Mouse (Mus musculus) embryonic facial prominence, embryonic 10.5 days (tissue): ENCODE measurements at regions not wholly inside any gene's neighbourhood (a gene's known extent, or its start where the extent isn't known, plus 50 kb on each side); places are given as distances from the start of the nearest gene placed in this dataset.

Experiments used
- DNase-seq: peaks from one replicate; pipeline ENCODE4 v3.0.0-alpha.2; 2017; ENCODE audit warnings: low spot score
- H3K27ac ChIP-seq: fragments of 300-500 bp; sonication (generic); replicated peaks from 2 replicates; pipeline ENCODE4 v1.5.1; 2016; ENCODE audit warnings: mild to moderate bottlenecking
- H3K27me3 ChIP-seq: fragments of 300-500 bp; sonication (generic); replicated peaks from 2 replicates; pipeline ENCODE4 v1.6.1; 2016; ENCODE audit warnings: low read depth, mild to moderate bottlenecking; ENCODE audit not compliant: poor library complexity, severe bottlenecking
- H3K36me3 ChIP-seq: fragments of 300-500 bp; sonication (generic); replicated peaks from 2 replicates; pipeline ENCODE4 v1.6.1; 2016; ENCODE audit warnings: mild to moderate bottlenecking, moderate library complexity
- H3K4me1 ChIP-seq: fragments of 300-500 bp; sonication (generic); 2 replicates; pipeline ENCODE4 v1.6.1; 2016
- H3K4me3 ChIP-seq: fragments of 300-500 bp; sonication (generic); 2 replicates; pipeline ENCODE4 v1.5.1; 2016; ENCODE audit warnings: mild to moderate bottlenecking, moderate library complexity
- H3K9me3 ChIP-seq: fragments of 300-500 bp; sonication (generic); 2 replicates; pipeline ENCODE4 v1.6.1; 2016; ENCODE audit warnings: mild to moderate bottlenecking
- WGBS: fragments of 180-500 bp; shearing (Covaris S2); methylation state at CpG from one replicate; pipeline ENCODE4 v1.1.7; 2016; 5-methylcytosine and 5-hydroxymethylcytosine counted together

DNA sequence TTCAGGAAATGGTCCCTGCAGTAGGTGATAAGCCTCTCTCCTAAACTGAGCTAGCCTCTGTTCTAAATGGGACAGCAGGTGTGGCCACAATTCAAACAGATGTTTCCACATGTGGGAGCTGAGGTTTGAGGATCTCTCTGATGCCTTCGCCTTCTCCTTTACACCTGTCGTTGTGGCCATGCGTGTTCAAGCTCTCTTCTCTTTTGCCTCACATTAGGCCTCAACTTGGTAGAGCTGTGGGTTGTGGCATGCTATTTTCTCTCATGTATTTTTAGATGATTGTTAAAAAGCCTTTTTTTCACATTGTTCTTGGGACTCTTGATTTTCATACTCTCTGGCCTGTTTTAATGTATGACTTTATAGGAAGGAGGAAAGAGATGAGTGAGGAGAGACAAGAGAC is 526.8 kb downstream of the Lmo4 start:
- Histone ChIP-seq H3K36me3 (no peaks in the 10 kb centered on the region), H3K9me3 (no peaks in the 10 kb centered on the region), H3K4me1 (no peaks in the 10 kb centered on the region), H3K4me3 (no peak overlapping the region), H3K27me3 (no peaks in the 10 kb centered on the region), H3K27ac (no peak overlapping the region)
- DNase-seq, result no peak
- 97% methylated on average over 3 of the region's 3 CpGs for WGBS

DNA sequence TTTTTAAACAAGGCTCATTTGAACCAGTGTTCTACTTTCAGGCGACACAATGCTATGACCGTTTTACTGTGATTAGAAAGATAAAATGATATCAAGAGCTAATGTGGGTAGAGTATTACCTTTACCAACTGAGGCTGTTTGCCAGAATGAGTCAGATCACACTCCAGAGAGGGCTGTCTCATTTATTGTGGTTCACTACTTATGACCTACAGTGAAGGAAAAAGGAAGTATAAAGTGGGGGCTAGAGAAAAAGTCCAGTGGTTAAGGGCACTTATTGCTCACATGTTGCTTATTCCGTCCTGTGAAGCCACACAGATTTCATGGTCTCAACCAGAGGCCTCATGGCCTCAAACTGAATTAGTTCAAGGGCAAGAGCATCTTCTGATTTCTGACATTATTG is 530.2 kb downstream of the Lmo4 start:
- Histone ChIP-seq H3K36me3 (no peaks in the 10 kb centered on the region), H3K27me3 (no peaks in the 10 kb centered on the region)
- WGBS, result 90% methylated on average over 3 of the region's 3 CpGs

GRCm38 (mm10) chr3:143674446-143674845 is 530.6 kb downstream of the Lmo4 start:
- no peaks in the 10 kb centered on the region for H3K27me3 ChIP-seq
- no peaks in the 10 kb centered on the region for H3K4me1 ChIP-seq
- no peak overlapping the region for H3K4me3 ChIP-seq
- WGBS, result 86% methylated on average over 7 of the region's 7 CpGs
- DNase-seq, result no peak
- no peak overlapping the region for H3K27ac ChIP-seq
- no peaks in the 10 kb centered on the region for H3K36me3 ChIP-seq
- no peaks in the 10 kb centered on the region for H3K9me3 ChIP-seq

More for the DNA sequence above, 530.2 kb downstream of the Lmo4 start:
- no peak overlapping the region for H3K27ac ChIP-seq
- H3K4me1 ChIP-seq, result no peaks in the 10 kb centered on the region
- H3K9me3 ChIP-seq, result no peaks in the 10 kb centered on the region
- no peak for DNase-seq
- H3K4me3 ChIP-seq, result no peak overlapping the region

DNA sequence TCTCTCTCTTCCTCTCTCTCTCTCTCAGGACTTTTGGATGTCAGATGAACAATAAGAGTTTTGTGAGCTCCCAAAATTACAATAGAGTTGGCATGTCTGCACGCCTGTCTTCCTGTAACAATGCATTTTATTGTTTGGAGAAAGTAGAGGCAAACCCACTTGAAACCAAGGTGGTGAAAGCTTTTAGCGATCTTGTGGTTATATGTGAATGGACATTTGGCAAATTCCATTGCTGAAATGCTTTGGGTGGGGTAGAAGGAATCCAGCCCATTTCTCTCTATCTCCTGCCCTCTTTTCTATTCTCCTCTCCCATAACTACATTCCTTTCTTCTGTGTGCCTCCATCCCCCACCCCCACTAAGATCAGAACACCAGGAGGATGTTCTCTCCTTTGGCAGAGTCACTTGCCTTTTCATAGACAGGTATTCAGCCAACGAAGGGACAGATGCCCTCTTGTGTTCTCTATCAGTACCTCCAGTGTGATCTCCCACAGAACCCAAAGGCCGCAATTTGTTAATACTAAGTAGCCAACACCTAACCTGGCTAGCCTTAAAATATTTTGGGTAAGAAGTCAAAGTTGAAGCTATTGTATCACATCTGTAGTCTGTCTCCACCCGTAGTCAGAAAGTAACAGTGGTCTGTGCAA is 542.9 kb downstream of the Lmo4 start:
- Histone ChIP-seq H3K27ac (no peak overlapping the region), H3K4me3 (no peak overlapping the region), H3K9me3 (no peaks in the 10 kb centered on the region), H3K4me1 (peaks cover 4% of the 10 kb centered on the region; the same call in 1 of the 2 replicates), H3K27me3 (no peaks in the 10 kb centered on the region), H3K36me3 (no peaks in the 10 kb centered on the region)
- no peak for DNase-seq
- 83% methylated on average over 5 of the region's 5 CpGs for WGBS

GRCm38 (mm10) chr3:143659421-143659978 is 545.5 kb downstream of the Lmo4 start:
- no peaks in the 10 kb centered on the region for H3K27me3 ChIP-seq
- no peaks in the 10 kb centered on the region for H3K9me3 ChIP-seq
- H3K4me1 ChIP-seq, result no peaks in the 10 kb centered on the region
- H3K27ac ChIP-seq, result no peak overlapping the region
- no peak overlapping the region for H3K4me3 ChIP-seq
- DNase-seq, result no peak
- H3K36me3 ChIP-seq, result no peaks in the 10 kb centered on the region
- WGBS, result 82% methylated on average over 8 of the region's 8 CpGs

- no peaks in the 10 kb centered on the region for H3K27me3 ChIP-seq
- H3K9me3 ChIP-seq, result no peaks in the 10 kb centered on the region
- 0 out of 2 replicates have a peak, but pooled peaks cover 2% of the 10 kb centered on the region for H3K4me1 ChIP-seq
- DNase-seq, result no peak
- H3K27ac ChIP-seq, result no peak overlapping the region
- WGBS, result 85% methylated on average over 2 of the region's 2 CpGs
- no peaks in the 10 kb centered on the region for H3K36me3 ChIP-seq
- H3K4me3 ChIP-seq, result no peak overlapping the region
Observed at GRCm38 (mm10) chr3:143647237-143647636, 557.8 kb downstream of the Lmo4 start.

GRCm38 (mm10) chr3:143646836-143647235 is 558.2 kb downstream of the Lmo4 start:
- Histone ChIP-seq H3K27ac (no peak overlapping the region), H3K9me3 (no peaks in the 10 kb centered on the region), H3K36me3 (no peaks in the 10 kb centered on the region), H3K4me1 (0 out of 2 replicates have a peak, but pooled peaks cover 2% of the 10 kb centered on the region), H3K4me3 (no peak overlapping the region), H3K27me3 (no peaks in the 10 kb centered on the region)
- no peak for DNase-seq
- 50% methylated on average over 7 of the region's 7 CpGs for WGBS

DNA sequence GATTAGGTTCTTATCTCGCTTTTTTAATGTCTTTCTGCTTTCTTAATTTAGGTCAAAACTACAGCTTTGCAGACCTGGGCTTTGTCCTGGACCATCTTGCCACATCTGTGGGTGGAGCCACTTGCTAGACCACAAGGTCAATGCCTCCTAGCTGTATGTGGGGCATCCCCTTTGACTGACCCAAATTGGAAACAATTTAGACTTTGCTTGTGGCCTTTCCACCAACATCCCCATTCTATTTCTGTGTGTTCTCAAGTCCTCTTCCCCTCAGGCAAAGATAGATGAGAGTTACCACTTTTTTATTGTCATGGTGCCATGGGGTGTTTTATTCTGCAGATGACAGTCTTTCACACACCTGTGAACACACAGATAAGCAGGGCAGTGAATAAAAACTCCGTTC is 572.0 kb downstream of the Lmo4 start:
- Histone ChIP-seq H3K4me1 (peaks cover 14% of the 10 kb centered on the region), H3K27me3 (no peaks in the 10 kb centered on the region), H3K4me3 (no peak overlapping the region), H3K36me3 (no peaks in the 10 kb centered on the region), H3K27ac (no peak overlapping the region), H3K9me3 (no peaks in the 10 kb centered on the region)
- DNase-seq, result no peak
- 85% methylated on average over 2 of the region's 2 CpGs for WGBS

DNA sequence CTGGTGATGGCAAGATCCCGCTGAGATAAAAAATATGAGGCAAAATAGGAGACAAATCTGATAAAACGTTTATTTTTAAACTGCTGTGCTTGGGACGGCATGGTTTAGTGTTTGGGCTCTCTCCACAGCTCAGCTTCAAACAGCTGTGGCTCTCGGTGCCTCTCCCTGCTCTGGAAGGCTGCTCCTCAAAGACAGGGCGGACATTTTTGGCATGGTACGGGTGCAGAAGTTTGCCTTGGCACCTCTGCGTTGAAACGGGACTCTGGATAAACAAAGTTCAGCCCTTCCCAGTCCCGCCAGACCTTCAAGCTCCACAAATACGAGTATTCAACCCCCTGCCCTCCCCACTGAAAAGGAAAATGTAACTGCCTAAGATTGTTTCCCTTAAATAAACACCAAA is 573.8 kb downstream of the Lmo4 start:
- Histone ChIP-seq H3K27me3 (no peaks in the 10 kb centered on the region), H3K9me3 (no peaks in the 10 kb centered on the region), H3K36me3 (no peaks in the 10 kb centered on the region), H3K4me3 (no peak overlapping the region), H3K27ac (no peak overlapping the region), H3K4me1 (peaks cover 14% of the 10 kb centered on the region)
- no peak for DNase-seq
- 59% methylated on average over 10 of the region's 10 CpGs for WGBS

DNA sequence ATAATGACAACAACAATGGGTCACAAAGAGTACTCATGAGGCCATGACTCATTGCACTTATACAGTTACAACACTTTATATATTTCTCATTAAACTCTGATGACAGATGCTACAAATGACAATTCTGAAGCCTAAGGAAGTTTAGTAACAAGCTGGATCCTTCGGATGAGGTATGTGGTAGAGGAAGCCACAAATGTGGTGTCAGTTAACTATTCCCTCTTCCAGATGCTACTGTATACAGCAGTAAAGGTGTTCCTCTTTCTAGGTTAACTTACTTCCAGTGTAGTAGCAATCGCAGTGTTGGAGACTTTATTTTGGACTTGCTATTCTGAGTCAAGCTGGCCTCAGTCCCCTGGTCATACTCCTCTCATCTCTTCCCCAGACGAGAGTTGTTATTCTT is 580.1 kb downstream of the Lmo4 start:
- no peak overlapping the region for H3K4me3 ChIP-seq
- no peaks in the 10 kb centered on the region for H3K27me3 ChIP-seq
- DNase-seq, result no peak
- no peak overlapping the region for H3K27ac ChIP-seq
- no peaks in the 10 kb centered on the region for H3K9me3 ChIP-seq
- H3K4me1 ChIP-seq, result peaks cover 8% of the 10 kb centered on the region
- WGBS, result 87% methylated on average over 3 of the region's 3 CpGs
- H3K36me3 ChIP-seq, result no peaks in the 10 kb centered on the region

DNA sequence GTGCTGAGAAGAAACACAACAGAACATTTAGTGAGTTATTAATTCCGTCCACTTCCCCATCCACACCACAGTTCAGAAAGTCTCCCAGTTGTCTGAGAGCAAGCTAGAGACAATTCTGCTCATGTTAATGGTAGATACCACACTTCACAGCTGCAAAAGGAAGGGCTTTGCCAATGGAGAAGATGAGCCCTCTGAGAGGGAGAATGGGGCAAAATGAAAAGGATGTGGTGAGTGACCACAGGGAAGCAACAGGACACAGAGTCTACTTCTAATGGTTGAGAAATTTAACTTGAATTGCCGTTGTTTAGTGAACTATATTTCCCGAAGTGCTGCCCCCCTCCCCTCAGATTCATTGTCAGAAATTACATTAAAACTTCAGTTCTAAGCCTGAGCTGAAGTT is 582.7 kb downstream of the Lmo4 start:
- H3K9me3 ChIP-seq, result no peaks in the 10 kb centered on the region
- WGBS, result 85% methylated on average over 3 of the region's 3 CpGs
- H3K27ac ChIP-seq, result no peak overlapping the region
- H3K36me3 ChIP-seq, result no peaks in the 10 kb centered on the region
- H3K27me3 ChIP-seq, result no peaks in the 10 kb centered on the region
- DNase-seq, result no peak
- H3K4me1 ChIP-seq, result peaks cover 6% of the 10 kb centered on the region; the same call in 1 of the 2 replicates
- no peak overlapping the region for H3K4me3 ChIP-seq

DNA sequence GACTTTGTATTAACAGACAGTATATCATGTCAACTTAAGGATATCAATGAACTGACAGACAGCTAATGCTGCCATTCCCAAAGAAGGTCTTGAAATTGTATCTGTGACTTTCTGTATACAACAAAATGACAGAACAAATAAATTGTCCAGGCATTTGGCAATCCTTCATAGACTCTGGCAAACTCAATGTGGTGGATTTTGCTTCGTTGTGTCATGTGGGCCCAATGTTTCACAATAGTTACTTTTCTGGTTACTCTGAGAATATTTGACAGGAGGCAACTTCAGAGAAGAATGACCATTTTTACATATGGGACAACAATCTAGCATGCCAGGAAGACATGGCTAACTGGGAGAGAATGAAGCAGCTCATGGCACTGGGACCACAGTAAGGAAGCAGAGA is 585.9 kb downstream of the Lmo4 start:
- no peak overlapping the region for H3K27ac ChIP-seq
- 84% methylated on average over 1 of the region's 1 CpGs for WGBS

DNA sequence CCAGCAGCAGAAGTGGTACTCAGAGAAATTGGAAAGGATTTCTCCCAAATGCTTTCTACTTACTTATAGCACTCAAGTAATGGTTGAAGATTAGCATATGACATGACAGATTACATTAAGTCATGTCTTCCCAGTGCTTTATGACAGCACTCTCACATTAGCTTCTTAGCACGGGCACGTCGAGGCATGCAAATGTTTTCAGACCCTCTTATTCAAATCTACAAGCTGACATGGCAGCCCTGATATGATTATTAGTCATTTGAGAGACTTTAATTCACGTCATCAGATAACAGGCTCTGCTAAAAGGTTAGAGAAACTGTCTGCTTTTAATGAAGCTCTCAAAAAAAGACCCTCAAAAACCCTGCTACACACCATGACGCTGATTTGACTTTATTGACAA is 590.1 kb downstream of the Lmo4 start:
- Histone ChIP-seq H3K4me3 (no peak overlapping the region), H3K27me3 (no peaks in the 10 kb centered on the region), H3K36me3 (no peaks in the 10 kb centered on the region), H3K27ac (no peak overlapping the region), H3K4me1 (peaks cover 5% of the 10 kb centered on the region), H3K9me3 (no peaks in the 10 kb centered on the region)
- no peak for DNase-seq
- 72% methylated on average over 5 of the region's 5 CpGs for WGBS

More for the DNA sequence above, 585.9 kb downstream of the Lmo4 start:
- Histone ChIP-seq H3K9me3 (no peaks in the 10 kb centered on the region), H3K4me3 (no peak overlapping the region), H3K36me3 (no peaks in the 10 kb centered on the region), H3K4me1 (peaks cover 6% of the 10 kb centered on the region; the same call in 1 of the 2 replicates), H3K27me3 (no peaks in the 10 kb centered on the region)
- no peak for DNase-seq
